Mouse (Mus musculus) thymus, adult 2 months (tissue): ENCODE measurements around the gene Mrpl2. TPM values are rescaled to one million over a fixed set of nuclear protein-coding genes. Genes with fewer than 3 reads are reported as not detected.

Experiments
- DNase-seq: peaks from one replicate; pipeline ENCODE4 v3.0.0; 2021
- H3K27ac ChIP-seq: fragments of 200-500 bp; 2 replicates; pipeline ENCODE4 v1.5.1; 2012; ENCODE audit warnings: low read length, control low read depth; ENCODE audit not compliant: control insufficient read depth, insufficient read depth
- H3K27me3 ChIP-seq: fragments of 200-500 bp; 2 replicates; pipeline ENCODE4 v1.6.1; 2012; ENCODE audit warnings: mild to moderate bottlenecking, low read length, moderate library complexity, mixed read lengths; ENCODE audit not compliant: control insufficient read depth, insufficient read depth
- H3K36me3 ChIP-seq: fragments of 200-500 bp; 2 replicates; pipeline ENCODE4 v1.6.1; 2012; ENCODE audit warnings: mild to moderate bottlenecking, low read length, moderate library complexity; ENCODE audit not compliant: control insufficient read depth, insufficient read depth
- H3K4me1 ChIP-seq: fragments of 200-500 bp; replicated peaks from 2 replicates; pipeline ENCODE4 v1.6.1; 2012; ENCODE audit warnings: low read length; ENCODE audit not compliant: control insufficient read depth, insufficient read depth
- H3K4me3 ChIP-seq: fragments of 200-500 bp; 2 replicates; pipeline ENCODE4 v1.5.1; 2012; ENCODE audit warnings: mild to moderate bottlenecking, low read length, control low read depth, moderate library complexity; ENCODE audit not compliant: control insufficient read depth, insufficient read depth
- CTCF ChIP-seq: fragments of 200-500 bp; IDR thresholded peaks from 2 replicates; pipeline ENCODE4 v1.5.1; 2012; ENCODE audit warnings: mild to moderate bottlenecking, control low read depth, low read length, moderate library complexity, borderline replicate concordance; ENCODE audit not compliant: control insufficient read depth, poor library complexity, insufficient read depth; ENCODE audit errors: extremely low read depth
- POLR2A ChIP-seq: fragments of 200-500 bp; IDR thresholded peaks from 2 replicates; pipeline ENCODE4 v1.6.1; 2012; ENCODE audit warnings: mild to moderate bottlenecking, low read length, control low read depth, moderate library complexity; ENCODE audit not compliant: control insufficient read depth, poor library complexity, insufficient read depth; ENCODE audit errors: extremely low read depth
- WGBS: fragments of 180-500 bp; shearing (Covaris S2); methylation state at CpG from one replicate; pipeline ENCODE4 v1.1.7; 2018; 5-methylcytosine and 5-hydroxymethylcytosine counted together
- polyA plus RNA-seq: library from polyadenylated mRNA; depleted of rRNA; stranded (reverse); fragments of >200 nt; gene quantifications from 2 replicates; pipeline ENCODE4 v1.2.3, GENCODE M21; 2012

Mrpl2 gene
- polyA plus RNA-seq, 1 experiment, result 68.3 TPM

GRCm38 (mm10) chr17:46644152-46644805, 1.8 kb upstream of the Mrpl2 start:
- H3K4me1 ChIP-seq, result peaks cover 9% of the 10 kb centered on the region
- H3K36me3 ChIP-seq, result no peaks in the 10 kb centered on the region
- TF ChIP-seq POLR2A (no peak), CTCF (no peak)
- no peaks in the 10 kb centered on the region for H3K27me3 ChIP-seq
- no peak for DNase-seq
- H3K4me3 ChIP-seq, result no peak overlapping the region
- H3K27ac ChIP-seq, result no peak overlapping the region
- 93% methylated on average over 12 of the region's 12 CpGs for WGBS

GRCm38 (mm10) chr17:46644916-46645475, 1.0 kb upstream of the Mrpl2 start:
- 21% methylated on average over 11 of the region's 11 CpGs for WGBS
- no peak for DNase-seq
- no peak overlapping the region for H3K27ac ChIP-seq
- H3K36me3 ChIP-seq, result no peaks in the 10 kb centered on the region
- H3K27me3 ChIP-seq, result no peaks in the 10 kb centered on the region
- peaks cover 9% of the 10 kb centered on the region for H3K4me1 ChIP-seq
- TF ChIP-seq CTCF (no peak), POLR2A (no peak)
- peak overlapping the region; percentile 61 for H3K4me3 ChIP-seq

- H3K27ac ChIP-seq, result no peak overlapping the region
- H3K27me3 ChIP-seq, result no peaks in the 10 kb centered on the region
- peaks cover 18% of the 10 kb centered on the region for H3K4me1 ChIP-seq
- no peak for TF ChIP-seq POLR2A
- TF ChIP-seq CTCF, result no peak
- under 1% methylated on average over 19 of the region's 19 CpGs for WGBS
- H3K36me3 ChIP-seq, result no peaks in the 10 kb centered on the region
- peak overlapping the region; percentile 72 for H3K4me3 ChIP-seq
- no peak for DNase-seq
Observed at GRCm38 (mm10) chr17:46646322-46646662, 263 bp downstream of the Mrpl2 start.

GRCm38 (mm10) chr17:46647279-46647678, 1.2 kb downstream of the Mrpl2 start:
- no peaks in the 10 kb centered on the region for H3K36me3 ChIP-seq

GRCm38 (mm10) chr17:46648436-46648835, 2.4 kb downstream of the Mrpl2 start:
- peaks cover 24% of the 10 kb centered on the region for H3K4me1 ChIP-seq
- TF ChIP-seq CTCF (no peak), POLR2A (no peak)
- no peak overlapping the region for H3K27ac ChIP-seq
- no peak overlapping the region for H3K4me3 ChIP-seq
- WGBS, result 95% methylated on average over 9 of the region's 9 CpGs
- no peaks in the 10 kb centered on the region for H3K36me3 ChIP-seq
- no peaks in the 10 kb centered on the region for H3K27me3 ChIP-seq
- no peak for DNase-seq

More at GRCm38 (mm10) chr17:46647279-46647678, 1.2 kb downstream of the Mrpl2 start:
- no peaks in the 10 kb centered on the region for H3K27me3 ChIP-seq
- no peak for TF ChIP-seq POLR2A
- TF ChIP-seq CTCF, result no peak
- H3K27ac ChIP-seq, result no peak overlapping the region
- no peak overlapping the region for H3K4me3 ChIP-seq
- 97% methylated on average over 7 of the region's 7 CpGs for WGBS
- no peak for DNase-seq
- H3K4me1 ChIP-seq, result peaks cover 24% of the 10 kb centered on the region

GRCm38 (mm10) chr17:46649811-46650210, 3.8 kb downstream of the Mrpl2 start:
- no peaks in the 10 kb centered on the region for H3K27me3 ChIP-seq
- H3K4me1 ChIP-seq, result peaks cover 22% of the 10 kb centered on the region
- H3K4me3 ChIP-seq, result peak overlapping the region; percentile 71
- no peak for DNase-seq
- 72% methylated on average over 15 of the region's 15 CpGs for WGBS
- no peaks in the 10 kb centered on the region for H3K36me3 ChIP-seq
- H3K27ac ChIP-seq, result peak overlapping the region; percentile 50
- TF ChIP-seq CTCF (no peak), POLR2A (no peak)

GRCm38 (mm10) chr17:46650232-46651031, 4.4 kb downstream of the Mrpl2 start, which contains the start of gene Cul7:
TSS of gene Cul7 (plus strand) at chr17:46650337.
- peak; percentile 93 for DNase-seq
- H3K4me3 ChIP-seq, result peak within 1 kb of the TSS; percentile 71
- H3K27ac ChIP-seq, result peak within 1 kb of the TSS; percentile 50
- TF ChIP-seq CTCF (peak; percentile 25; the same call in 1 of the 2 replicates), POLR2A (peak; percentile 77)
- peaks cover 16% of the 10 kb centered on the region for H3K4me1 ChIP-seq
- under 1% methylated on average over 58 of the region's 58 CpGs for WGBS
- no peaks in the 10 kb centered on the region for H3K27me3 ChIP-seq
- no peaks in the 10 kb centered on the region for H3K36me3 ChIP-seq
